Mouse (Mus musculus) stomach, embryonic 16.5 days (tissue): ENCODE results near the gene Otulinl. TPM values are rescaled to one million over a fixed set of nuclear protein-coding genes. Genes with fewer than 3 reads are reported as not detected.

Experiments used
- ATAC-seq: fragments of 200-750 bp; cut with Nextera tagmentation; 2 replicates; pipeline ENCODE4 v1.8.0; 2017; ENCODE audit warnings: moderate number of reproducible peaks, moderate TSS enrichment; ENCODE audit not compliant: insufficient read depth, low FRiP score
- H3K27ac ChIP-seq: fragments of 300-500 bp; sonication (generic); 2 replicates; pipeline ENCODE4 v1.5.1; 2014; ENCODE audit warnings: low read length
- H3K27me3 ChIP-seq: fragments of 300-500 bp; sonication (generic); 2 replicates; pipeline ENCODE4 v1.6.1; 2014; ENCODE audit warnings: low read length, control low read depth, mixed read lengths; ENCODE audit not compliant: control insufficient read depth, insufficient read depth
- H3K36me3 ChIP-seq: fragments of 300-500 bp; sonication (generic); 2 replicates; pipeline ENCODE4 v1.6.1; 2014; ENCODE audit warnings: low read length; ENCODE audit not compliant: control insufficient read depth, insufficient read depth
- H3K4me1 ChIP-seq: fragments of 300-500 bp; sonication (generic); 2 replicates; pipeline ENCODE4 v1.6.1; 2014; ENCODE audit warnings: low read length, control low read depth, mixed read lengths; ENCODE audit not compliant: control insufficient read depth, insufficient read depth
- H3K4me2 ChIP-seq: fragments of 300-500 bp; sonication (generic); 2 replicates; pipeline ENCODE4 v1.6.1; 2014; ENCODE audit warnings: low read depth, low read length, mixed read lengths
- H3K4me3 ChIP-seq: fragments of 300-500 bp; sonication (generic); replicated peaks from 2 replicates; pipeline ENCODE4 v1.5.1; 2014; ENCODE audit warnings: mild to moderate bottlenecking, low read length
- H3K9ac ChIP-seq: fragments of 300-500 bp; sonication (generic); 2 replicates; pipeline ENCODE4 v1.6.1; 2014; ENCODE audit warnings: low read length
- H3K9me3 ChIP-seq: fragments of 300-500 bp; sonication (generic); replicated peaks from 2 replicates; pipeline ENCODE4 v1.6.1; 2016; ENCODE audit warnings: low read length, control low read depth; ENCODE audit not compliant: control insufficient read depth
- WGBS: fragments of 180-500 bp; shearing (Covaris S2); extraction: QIAGEN DNeasy Blood & Tissue Kit; methylation state at CpG from one replicate; pipeline ENCODE4 v1.1.7; 2014; 5-methylcytosine and 5-hydroxymethylcytosine counted together
- polyA plus RNA-seq: library from polyadenylated mRNA; unstranded; fragments of >200 nt; fragmentation: Nextera tagmentation; extraction: Ambion mirVana; gene quantifications from 2 replicates; pipeline ENCODE4 v1.2.1, GENCODE M21; 2015

Otulinl gene
- polyA plus RNA-seq, 1 experiment from 2014 or later, result 19.3 TPM

DNA sequence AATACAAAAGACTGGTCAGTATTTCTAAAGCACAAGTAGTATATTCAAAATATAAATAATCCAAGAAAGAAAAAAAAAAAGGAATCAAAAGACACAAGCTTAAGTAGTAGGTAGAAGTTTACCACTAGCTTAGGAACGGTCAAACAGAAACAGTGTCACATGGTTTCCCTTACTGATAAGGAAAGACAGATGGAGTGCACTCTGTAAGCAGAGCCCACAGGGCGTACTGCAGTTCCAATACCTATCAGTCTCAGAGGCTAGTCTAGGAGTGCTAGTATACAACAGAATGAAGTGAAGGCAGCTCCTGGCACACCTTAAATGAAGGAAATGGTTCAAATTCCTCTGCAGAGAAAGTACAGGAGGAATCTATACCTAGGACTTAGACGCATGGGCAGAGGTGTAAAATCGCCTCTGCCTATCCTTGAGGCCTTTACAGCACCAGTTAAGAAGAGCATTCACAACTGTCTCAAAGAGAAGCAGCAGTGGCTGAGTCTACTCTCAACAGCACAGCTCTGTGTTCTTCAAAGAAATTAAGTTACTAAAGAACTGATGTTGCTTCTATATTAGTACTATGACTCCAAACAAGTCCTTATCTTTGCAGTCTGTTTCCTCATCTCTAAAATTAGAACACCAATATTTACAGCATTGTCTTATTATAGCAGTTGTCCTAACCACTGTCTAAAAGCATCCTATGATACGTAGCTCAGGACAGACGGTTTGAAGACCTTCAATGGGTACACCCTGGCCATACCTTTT, 62.4 kb downstream of the Otulinl start:
- H3K27me3 ChIP-seq, result no peaks in the 10 kb centered on the region
- H3K4me2 ChIP-seq, result no peak overlapping the region
- WGBS, result 65% methylated on average over 6 of the region's 6 CpGs
- H3K36me3 ChIP-seq, result peaks cover 8% of the 10 kb centered on the region
- H3K4me1 ChIP-seq, result peaks cover 1% of the 10 kb centered on the region; the same call in 1 of the 2 replicates
- no peak overlapping the region for H3K4me3 ChIP-seq
- H3K9ac ChIP-seq, result no peak overlapping the region
- H3K27ac ChIP-seq, result no peak overlapping the region
- no peaks in the 10 kb centered on the region for H3K9me3 ChIP-seq
- no peak for ATAC-seq

DNA sequence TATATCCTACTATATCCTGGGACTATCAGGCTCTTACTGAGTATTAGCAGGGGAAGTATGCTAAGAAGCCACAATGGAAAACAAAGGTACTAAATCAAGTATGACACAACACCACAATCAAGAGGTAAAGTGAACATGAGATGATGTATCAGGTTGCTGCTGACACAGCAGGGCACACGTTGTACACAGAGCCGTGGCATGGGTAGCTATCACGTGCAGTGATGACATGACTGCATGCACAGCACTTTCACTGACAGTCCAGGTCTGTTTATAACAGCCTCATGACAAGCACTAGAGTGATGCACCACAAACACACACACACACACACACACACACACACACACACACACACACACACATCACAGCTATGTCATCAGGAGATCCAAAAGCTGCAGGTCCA, 64.2 kb downstream of the Otulinl start:
- H3K9me3 ChIP-seq, result no peaks in the 10 kb centered on the region
- 67% methylated on average over 3 of the region's 3 CpGs for WGBS
- H3K27ac ChIP-seq, result no peak overlapping the region
- no peaks in the 10 kb centered on the region; the same call in 1 of the 2 replicates for H3K4me1 ChIP-seq
- no peak overlapping the region for H3K4me3 ChIP-seq
- H3K36me3 ChIP-seq, result peaks cover 8% of the 10 kb centered on the region; the same call in 1 of the 2 replicates
- H3K4me2 ChIP-seq, result no peak overlapping the region
- ATAC-seq, result no peak
- no peak overlapping the region for H3K9ac ChIP-seq
- H3K27me3 ChIP-seq, result no peaks in the 10 kb centered on the region

DNA sequence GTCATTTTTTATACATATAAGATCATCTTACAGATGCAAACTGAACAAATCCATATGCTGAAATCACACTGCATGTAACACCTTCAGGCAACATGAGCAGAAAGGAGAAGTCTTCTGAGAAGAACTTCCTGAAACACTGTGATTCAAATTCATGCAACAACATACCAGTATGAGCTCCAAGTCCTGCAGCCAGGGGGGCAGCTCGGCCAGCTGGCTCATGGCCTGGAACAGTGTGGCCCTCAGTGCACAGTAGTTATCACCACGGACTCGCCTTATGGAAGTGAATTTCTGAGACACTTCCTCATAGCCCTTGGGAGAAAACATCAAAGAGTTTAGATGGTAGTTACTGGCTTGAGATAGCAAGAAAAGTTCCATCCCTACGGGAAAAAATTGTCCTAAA, 65.2 kb downstream of the Otulinl start:
- Histone ChIP-seq H3K9me3 (no peaks in the 10 kb centered on the region), H3K27ac (no peak overlapping the region), H3K4me1 (no peaks in the 10 kb centered on the region; the same call in 1 of the 2 replicates), H3K4me3 (no peak overlapping the region), H3K9ac (no peak overlapping the region), H3K4me2 (no peak overlapping the region), H3K27me3 (no peaks in the 10 kb centered on the region), H3K36me3 (peaks cover 8% of the 10 kb centered on the region; the same call in 1 of the 2 replicates)
- WGBS, result 77% methylated on average over 4 of the region's 4 CpGs
- ATAC-seq, result no peak

DNA sequence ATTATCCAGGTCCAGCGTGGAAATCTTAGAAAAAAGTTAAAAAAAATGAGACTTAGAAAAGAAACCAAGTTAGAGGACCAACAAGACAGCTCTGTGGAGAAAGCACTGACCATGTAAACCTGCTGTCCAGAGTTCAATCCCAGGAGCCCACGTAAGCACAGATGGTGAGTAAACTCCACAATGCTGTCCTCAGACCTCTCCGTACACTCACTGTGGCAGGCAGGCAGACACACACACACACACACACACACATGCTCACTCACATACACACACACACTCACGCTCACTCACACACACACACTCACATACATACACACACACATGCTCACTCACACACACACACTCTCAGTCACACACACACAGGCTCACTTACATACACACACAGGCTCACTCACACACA, 68.1 kb downstream of the Otulinl start:
- Histone ChIP-seq H3K4me3 (no peak overlapping the region), H3K4me2 (no peak overlapping the region), H3K36me3 (peaks cover 8% of the 10 kb centered on the region; the same call in 1 of the 2 replicates), H3K27me3 (no peaks in the 10 kb centered on the region), H3K9me3 (no peaks in the 10 kb centered on the region), H3K9ac (no peak overlapping the region), H3K4me1 (no peaks in the 10 kb centered on the region; the same call in 1 of the 2 replicates), H3K27ac (no peak overlapping the region)
- 89% methylated on average over 4 of the region's 4 CpGs for WGBS
- no peak; the same call in 1 of the 2 replicates for ATAC-seq

DNA sequence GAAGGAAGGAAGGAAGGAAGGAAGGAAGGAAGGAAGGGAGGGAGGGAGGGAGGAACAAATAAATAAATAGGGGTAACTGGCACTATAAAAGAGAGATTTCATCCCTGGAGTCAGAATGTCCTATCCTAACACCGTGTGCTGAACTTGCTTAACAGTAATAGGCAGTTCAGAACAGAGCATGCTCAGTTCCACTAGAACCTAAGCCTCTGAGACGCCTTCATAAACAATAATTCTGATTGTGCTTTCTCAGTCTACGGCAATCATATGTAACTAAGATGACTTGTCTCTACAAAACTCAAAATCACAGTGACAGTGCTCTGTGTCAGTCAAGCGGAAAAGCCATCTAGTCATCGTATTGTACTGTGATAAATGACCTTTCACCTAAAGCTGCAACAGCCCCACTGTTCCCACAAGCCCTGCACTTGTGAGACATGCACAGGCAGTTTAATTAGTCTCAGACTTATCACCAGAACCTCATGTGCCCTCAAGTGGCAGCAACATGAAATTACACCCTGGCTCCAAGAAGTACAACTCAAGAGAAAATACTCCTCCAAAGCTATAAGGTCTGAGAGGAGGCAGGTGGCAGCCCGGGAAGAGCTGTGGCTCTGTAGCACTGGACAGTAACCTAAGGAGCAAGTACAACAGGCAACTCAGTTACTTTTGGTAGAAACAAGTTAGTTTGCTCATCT, 68.7 kb downstream of the Otulinl start:
- WGBS, result 39% methylated on average over 6 of the region's 6 CpGs

DNA sequence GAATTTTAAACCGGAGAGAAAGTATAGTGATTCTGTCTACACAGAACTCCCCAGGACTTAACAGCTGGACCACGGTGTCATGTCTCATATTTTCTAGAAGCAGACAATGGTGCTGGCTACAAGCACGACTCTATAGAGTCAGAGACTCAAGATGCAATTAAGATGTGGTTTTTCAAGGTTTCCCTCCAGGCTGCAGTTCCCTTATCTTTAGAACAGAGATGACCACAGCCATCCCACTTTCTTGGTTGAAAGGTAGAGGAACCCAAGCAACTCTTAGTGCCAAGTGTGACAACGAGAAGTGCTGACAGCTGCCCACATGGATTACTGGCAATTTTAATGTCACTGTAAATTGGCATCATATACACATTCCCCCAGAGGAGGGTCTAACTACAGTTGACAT, 71.8 kb downstream of the Otulinl start:
- Histone ChIP-seq H3K36me3 (peaks cover 4% of the 10 kb centered on the region), H3K9ac (no peak overlapping the region), H3K27me3 (no peaks in the 10 kb centered on the region), H3K4me1 (no peaks in the 10 kb centered on the region; the same call in 1 of the 2 replicates), H3K9me3 (no peaks in the 10 kb centered on the region), H3K4me3 (no peak overlapping the region), H3K4me2 (no peak overlapping the region), H3K27ac (no peak overlapping the region)
- 46% methylated on average over 4 of the region's 4 CpGs for WGBS
- ATAC-seq, result no peak

More for the DNA sequence above, 68.7 kb downstream of the Otulinl start:
- Histone ChIP-seq H3K36me3 (peaks cover 10% of the 10 kb centered on the region), H3K27ac (no peak overlapping the region), H3K9ac (no peak overlapping the region), H3K4me1 (no peaks in the 10 kb centered on the region; the same call in 1 of the 2 replicates), H3K9me3 (no peaks in the 10 kb centered on the region), H3K4me2 (no peak overlapping the region), H3K27me3 (no peaks in the 10 kb centered on the region), H3K4me3 (no peak overlapping the region)
- 0 out of 2 replicates have a peak, but pooled peaks have one; percentile 46 for ATAC-seq

DNA sequence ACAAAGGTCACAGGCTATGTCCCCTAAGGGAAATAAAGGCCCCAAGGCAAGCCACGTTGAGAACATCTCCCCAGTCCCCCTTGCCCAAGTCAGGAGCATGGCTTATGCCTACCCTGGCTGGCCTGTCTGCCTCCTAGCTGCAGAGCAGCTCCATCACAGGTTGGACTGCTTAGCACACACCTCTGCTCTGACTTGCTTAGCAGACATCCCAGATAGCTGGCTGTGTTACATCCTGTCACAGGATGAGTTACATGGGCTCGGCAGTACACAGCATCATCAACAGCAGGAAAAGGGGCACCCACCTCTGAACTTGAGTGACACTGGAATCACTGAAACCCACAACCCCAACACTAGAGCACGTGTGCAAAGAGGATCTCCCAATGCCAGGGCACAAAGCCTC, 76.1 kb downstream of the Otulinl start:
- no peak overlapping the region for H3K27ac ChIP-seq
- ATAC-seq, result no peak
- no peaks in the 10 kb centered on the region for H3K9me3 ChIP-seq
- H3K9ac ChIP-seq, result no peak overlapping the region
- 76% methylated on average over 3 of the region's 3 CpGs for WGBS
- peaks cover 8% of the 10 kb centered on the region for H3K36me3 ChIP-seq
- H3K27me3 ChIP-seq, result no peaks in the 10 kb centered on the region
- no peak overlapping the region for H3K4me3 ChIP-seq
- no peak overlapping the region for H3K4me2 ChIP-seq
- H3K4me1 ChIP-seq, result no peaks in the 10 kb centered on the region
